Mouse (Mus musculus): ENCODE results near the gene Gm21738. TPM values are rescaled to one million over a fixed set of nuclear protein-coding genes. Genes with fewer than 3 reads are reported as not detected.
"Not testable (repeated sequence)": the region's sequence is repeated elsewhere in the genome, so short reads cannot be mapped to it uniquely, and the experiment has no call there.

Gm21738 gene
- 466 and 726 TPM in 2 replicates for total RNA-seq (2017)

DNA sequence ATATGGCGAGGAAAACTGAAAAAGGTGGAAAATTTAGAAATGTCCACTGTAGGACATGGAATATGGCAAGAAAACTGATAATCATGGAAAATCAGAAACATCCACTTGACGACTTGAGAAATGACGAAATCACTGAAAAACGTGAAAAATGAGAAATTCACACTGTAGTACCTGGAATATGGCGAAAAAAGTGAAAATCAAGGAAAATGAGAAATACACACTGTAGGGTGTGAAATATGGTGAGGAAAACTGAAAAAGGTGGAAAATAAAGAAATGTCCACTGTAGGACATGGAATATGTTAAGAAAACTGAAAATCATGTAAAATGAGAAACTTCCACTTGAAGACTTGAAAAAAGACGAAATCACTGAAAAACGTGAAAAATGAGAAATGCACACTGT is at the start of gene Gm21738:
Gene Gm21738, minus strand, starts transcription at position 101 of the 400 bp plus-strand sequence.
- ATAC-seq (ENCODE audit: extremely low read depth, insufficient number of reproducible peaks, low FRiP score, poor library complexity, severe bottlenecking), result not testable (repeated sequence)

DNA sequence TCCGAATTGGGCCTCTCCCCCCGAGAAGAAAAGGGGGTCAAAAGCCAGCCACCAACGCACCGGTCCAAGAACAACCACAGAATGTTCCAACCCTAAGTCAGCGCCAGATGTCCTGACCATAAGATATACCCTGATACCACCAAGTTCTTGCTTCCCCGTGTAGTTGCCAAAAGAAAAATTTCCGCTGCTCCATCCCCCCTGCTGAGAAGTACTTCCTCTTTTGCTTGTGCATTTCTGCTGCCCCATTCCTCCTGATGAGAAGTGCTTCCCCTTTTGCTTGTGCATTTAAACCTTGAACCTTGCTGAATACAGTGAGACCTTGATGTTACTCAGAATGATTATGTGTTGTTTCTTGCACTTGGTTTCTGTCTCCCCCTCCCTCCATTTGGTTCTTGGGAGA is 35.0 kb downstream of the Gm21738 start:
- ATAC-seq (ENCODE audit: extremely low read depth, insufficient number of reproducible peaks, low FRiP score, poor library complexity, severe bottlenecking), result not testable (repeated sequence)

Other genes starting within 250 kb of the Gm21738 start
- gene Gm2244, start 131.0 kb upstream of the Gm21738 start, total RNA-seq (2017), result not detected in 2 replicates
- gene Gm2237, start 166.2 kb upstream of the Gm21738 start, total RNA-seq (2017), result 1.6 and 1.7 TPM in 2 replicates
- gene Gm5458, start 183.7 kb upstream of the Gm21738 start, total RNA-seq (2017), result not detected in 2 replicates